Mouse (Mus musculus): ENCODE results near the gene Arhgap10. TPM values are rescaled to one million over a fixed set of nuclear protein-coding genes. Genes with fewer than 3 reads are reported as not detected.

Gene Arhgap10
- polyA plus RNA-seq, 1 experiment from 2014 or later, result 33.4 TPM

GRCm38 (mm10) chr8:77432726-77433125, 85.0 kb downstream of the Arhgap10 start:
- ATAC-seq (ENCODE audit: insufficient read depth, low FRiP score), result no peak
- Histone ChIP-seq H3K4me2 (ENCODE audit: low read depth, low read length) (peak overlapping the region; percentile 32; the same call in 1 of the 2 replicates), H3K9me3 (replicated peaks; ENCODE audit: control insufficient read depth, low read length) (no peaks in the 10 kb centered on the region), H3K36me3 (ENCODE audit: control insufficient read depth, insufficient read depth, low read length) (no peaks in the 10 kb centered on the region), H3K4me3 (replicated peaks; ENCODE audit: low read length) (no peak overlapping the region), H3K4me1 (ENCODE audit: control insufficient read depth, insufficient read depth, low read length) (peaks cover 75% of the 10 kb centered on the region), H3K27me3 (ENCODE audit: control insufficient read depth, insufficient read depth, low read length) (no peaks in the 10 kb centered on the region), H3K27ac (ENCODE audit: low read length) (peak overlapping the region; percentile 73), H3K9ac (ENCODE audit: low read length) (peak overlapping the region; percentile 31; the same call in 1 of the 2 replicates)
- 30% methylated on average over 10 of the region's 10 CpGs for WGBS

GRCm38 (mm10) chr8:77428420-77428819, 89.3 kb downstream of the Arhgap10 start:
- H3K36me3 ChIP-seq (ENCODE audit: control insufficient read depth, insufficient read depth, low read length), result no peaks in the 10 kb centered on the region
- no peaks in the 10 kb centered on the region for H3K27me3 ChIP-seq (ENCODE audit: control insufficient read depth, insufficient read depth, low read length)
- no peaks in the 10 kb centered on the region for H3K9me3 ChIP-seq (replicated peaks; ENCODE audit: control insufficient read depth, low read length)
- H3K4me2 ChIP-seq (ENCODE audit: low read depth, low read length), result no peak overlapping the region
- no peak for ATAC-seq (ENCODE audit: insufficient read depth, low FRiP score)
- WGBS, result 52% methylated on average over 4 of the region's 4 CpGs
- H3K9ac ChIP-seq (ENCODE audit: low read length), result no peak overlapping the region
- H3K4me1 ChIP-seq (ENCODE audit: control insufficient read depth, insufficient read depth, low read length), result peaks cover 56% of the 10 kb centered on the region
- H3K27ac ChIP-seq (ENCODE audit: low read length), result no peak overlapping the region; the same call in 1 of the 2 replicates
- H3K4me3 ChIP-seq (replicated peaks; ENCODE audit: low read length), result no peak overlapping the region

GRCm38 (mm10) chr8:77428015-77428414, 89.7 kb downstream of the Arhgap10 start:
- Histone ChIP-seq H3K4me2 (ENCODE audit: low read depth, low read length) (no peak overlapping the region), H3K4me1 (ENCODE audit: control insufficient read depth, insufficient read depth, low read length) (peaks cover 55% of the 10 kb centered on the region), H3K9me3 (replicated peaks; ENCODE audit: control insufficient read depth, low read length) (no peaks in the 10 kb centered on the region)

GRCm38 (mm10) chr8:77427438-77427837, 90.3 kb downstream of the Arhgap10 start:
- Histone ChIP-seq H3K4me3 (replicated peaks; ENCODE audit: low read length) (no peak overlapping the region), H3K9ac (ENCODE audit: low read length) (0 out of 2 replicates have a peak overlapping the region, but pooled peaks have one; percentile 43), H3K27ac (ENCODE audit: low read length) (no peak overlapping the region), H3K4me1 (ENCODE audit: control insufficient read depth, insufficient read depth, low read length) (peaks cover 51% of the 10 kb centered on the region), H3K36me3 (ENCODE audit: control insufficient read depth, insufficient read depth, low read length) (no peaks in the 10 kb centered on the region), H3K27me3 (ENCODE audit: control insufficient read depth, insufficient read depth, low read length) (no peaks in the 10 kb centered on the region), H3K9me3 (replicated peaks; ENCODE audit: control insufficient read depth, low read length) (no peaks in the 10 kb centered on the region), H3K4me2 (ENCODE audit: low read depth, low read length) (no peak overlapping the region)
- no peak for ATAC-seq (ENCODE audit: insufficient read depth, low FRiP score)
- WGBS, result 77% methylated on average over 9 of the region's 9 CpGs

More at GRCm38 (mm10) chr8:77428015-77428414, 89.7 kb downstream of the Arhgap10 start:
- no peak for ATAC-seq (ENCODE audit: insufficient read depth, low FRiP score)
- Histone ChIP-seq H3K27me3 (ENCODE audit: control insufficient read depth, insufficient read depth, low read length) (no peaks in the 10 kb centered on the region), H3K9ac (ENCODE audit: low read length) (no peak overlapping the region), H3K36me3 (ENCODE audit: control insufficient read depth, insufficient read depth, low read length) (no peaks in the 10 kb centered on the region), H3K27ac (ENCODE audit: low read length) (no peak overlapping the region), H3K4me3 (replicated peaks; ENCODE audit: low read length) (no peak overlapping the region)
- WGBS, result 69% methylated on average over 6 of the region's 6 CpGs

- Histone ChIP-seq H3K4me1 (ENCODE audit: control insufficient read depth, insufficient read depth, low read length) (peaks cover 29% of the 10 kb centered on the region), H3K4me3 (replicated peaks; ENCODE audit: low read length) (no peak overlapping the region), H3K27me3 (ENCODE audit: control insufficient read depth, insufficient read depth, low read length) (no peaks in the 10 kb centered on the region), H3K27ac (ENCODE audit: low read length) (no peak overlapping the region), H3K36me3 (ENCODE audit: control insufficient read depth, insufficient read depth, low read length) (no peaks in the 10 kb centered on the region), H3K4me2 (ENCODE audit: low read depth, low read length) (no peak overlapping the region), H3K9me3 (replicated peaks; ENCODE audit: control insufficient read depth, low read length) (no peaks in the 10 kb centered on the region), H3K9ac (ENCODE audit: low read length) (no peak overlapping the region)
- no peak for ATAC-seq (ENCODE audit: insufficient read depth, low FRiP score)
- WGBS, result 76% methylated on average over 5 of the region's 6 CpGs
These were observed 93.9 kb downstream of the Arhgap10 start for GRCm38 (mm10) chr8:77423850-77424249.

- H3K27me3 ChIP-seq (ENCODE audit: control insufficient read depth, insufficient read depth, low read length), result no peaks in the 10 kb centered on the region
- no peak overlapping the region for H3K4me2 ChIP-seq (ENCODE audit: low read depth, low read length)
- peaks cover 21% of the 10 kb centered on the region for H3K4me1 ChIP-seq (ENCODE audit: control insufficient read depth, insufficient read depth, low read length)
- WGBS, result 73% methylated on average over 15 of the region's 15 CpGs
- ATAC-seq (ENCODE audit: insufficient read depth, low FRiP score), result no peak
- no peak overlapping the region; the same call in 1 of the 2 replicates for H3K27ac ChIP-seq (ENCODE audit: low read length)
- no peaks in the 10 kb centered on the region for H3K9me3 ChIP-seq (replicated peaks; ENCODE audit: control insufficient read depth, low read length)
- H3K4me3 ChIP-seq (replicated peaks; ENCODE audit: low read length), result no peak overlapping the region
- no peak overlapping the region for H3K9ac ChIP-seq (ENCODE audit: low read length)
- H3K36me3 ChIP-seq (ENCODE audit: control insufficient read depth, insufficient read depth, low read length), result no peaks in the 10 kb centered on the region
These were observed 95.0 kb downstream of the Arhgap10 start for GRCm38 (mm10) chr8:77422632-77423252.

GRCm38 (mm10) chr8:77421596-77421995, 96.2 kb downstream of the Arhgap10 start:
- 76% methylated on average over 13 of the region's 13 CpGs for WGBS
- Histone ChIP-seq H3K27me3 (ENCODE audit: control insufficient read depth, insufficient read depth, low read length) (no peaks in the 10 kb centered on the region), H3K4me1 (ENCODE audit: control insufficient read depth, insufficient read depth, low read length) (peaks cover 12% of the 10 kb centered on the region), H3K27ac (ENCODE audit: low read length) (no peak overlapping the region), H3K9me3 (replicated peaks; ENCODE audit: control insufficient read depth, low read length) (no peaks in the 10 kb centered on the region), H3K36me3 (ENCODE audit: control insufficient read depth, insufficient read depth, low read length) (no peaks in the 10 kb centered on the region), H3K4me2 (ENCODE audit: low read depth, low read length) (no peak overlapping the region), H3K4me3 (replicated peaks; ENCODE audit: low read length) (no peak overlapping the region), H3K9ac (ENCODE audit: low read length) (no peak overlapping the region)
- ATAC-seq (ENCODE audit: insufficient read depth, low FRiP score), result no peak

- no peak; the same call in 1 of the 2 replicates for ATAC-seq (ENCODE audit: insufficient read depth, low FRiP score)
- Histone ChIP-seq H3K9me3 (replicated peaks; ENCODE audit: control insufficient read depth, low read length) (no peaks in the 10 kb centered on the region), H3K4me1 (ENCODE audit: control insufficient read depth, insufficient read depth, low read length) (peaks cover 12% of the 10 kb centered on the region), H3K9ac (ENCODE audit: low read length) (no peak overlapping the region), H3K4me3 (replicated peaks; ENCODE audit: low read length) (no peak overlapping the region), H3K27me3 (ENCODE audit: control insufficient read depth, insufficient read depth, low read length) (no peaks in the 10 kb centered on the region), H3K4me2 (ENCODE audit: low read depth, low read length) (no peak overlapping the region), H3K36me3 (ENCODE audit: control insufficient read depth, insufficient read depth, low read length) (no peaks in the 10 kb centered on the region), H3K27ac (ENCODE audit: low read length) (no peak overlapping the region)
- WGBS, result 44% methylated on average over 4 of the region's 4 CpGs
These were observed 98.0 kb downstream of the Arhgap10 start for GRCm38 (mm10) chr8:77419731-77420130.

GRCm38 (mm10) chr8:77416738-77417137, 101.0 kb downstream of the Arhgap10 start:
- Histone ChIP-seq H3K27me3 (ENCODE audit: control insufficient read depth, insufficient read depth, low read length) (no peaks in the 10 kb centered on the region), H3K4me1 (ENCODE audit: control insufficient read depth, insufficient read depth, low read length) (peaks cover 5% of the 10 kb centered on the region; the same call in 1 of the 2 replicates), H3K9ac (ENCODE audit: low read length) (no peak overlapping the region), H3K27ac (ENCODE audit: low read length) (no peak overlapping the region), H3K9me3 (replicated peaks; ENCODE audit: control insufficient read depth, low read length) (no peaks in the 10 kb centered on the region), H3K4me3 (replicated peaks; ENCODE audit: low read length) (no peak overlapping the region), H3K4me2 (ENCODE audit: low read depth, low read length) (no peak overlapping the region), H3K36me3 (ENCODE audit: control insufficient read depth, insufficient read depth, low read length) (0 out of 2 replicates have a peak, but pooled peaks cover 2% of the 10 kb centered on the region)
- ATAC-seq (ENCODE audit: insufficient read depth, low FRiP score), result no peak
- 19% methylated on average over 5 of the region's 5 CpGs for WGBS

All from stomach, embryonic 16.5 days (tissue).